Mouse (Mus musculus) G1E (cell line): ENCODE measurements around the gene Rrm2.

Experiments used
- CTCF ChIP-seq: IDR thresholded peaks from 2 replicates; pipeline ENCODE4 v1.5.1; 2012; ENCODE audit warnings: low read depth, low read length, inconsistent platforms, mixed read lengths
- GATA1 ChIP-seq: IDR thresholded peaks from 2 replicates; pipeline ENCODE4 v1.6.1; 2012; ENCODE audit warnings: borderline replicate concordance, low read length, inconsistent platforms, mixed read lengths
- GATA2 ChIP-seq: IDR thresholded peaks from 2 replicates; pipeline ENCODE4 v1.6.1; 2012; ENCODE audit warnings: low read depth, low read length, inconsistent platforms, borderline replicate concordance
- POLR2AphosphoS5 ChIP-seq: IDR thresholded peaks from 2 replicates; pipeline ENCODE4 v1.6.1; 2012; ENCODE audit warnings: low read depth, low read length, inconsistent platforms; ENCODE audit not compliant: insufficient replicate concordance
- TAL1 ChIP-seq: conservative IDR thresholded peaks from 2 replicates; pipeline ENCODE4 v1.6.1; 2012; ENCODE audit warnings: low read depth, low read length, inconsistent platforms, mixed read lengths

DNA sequence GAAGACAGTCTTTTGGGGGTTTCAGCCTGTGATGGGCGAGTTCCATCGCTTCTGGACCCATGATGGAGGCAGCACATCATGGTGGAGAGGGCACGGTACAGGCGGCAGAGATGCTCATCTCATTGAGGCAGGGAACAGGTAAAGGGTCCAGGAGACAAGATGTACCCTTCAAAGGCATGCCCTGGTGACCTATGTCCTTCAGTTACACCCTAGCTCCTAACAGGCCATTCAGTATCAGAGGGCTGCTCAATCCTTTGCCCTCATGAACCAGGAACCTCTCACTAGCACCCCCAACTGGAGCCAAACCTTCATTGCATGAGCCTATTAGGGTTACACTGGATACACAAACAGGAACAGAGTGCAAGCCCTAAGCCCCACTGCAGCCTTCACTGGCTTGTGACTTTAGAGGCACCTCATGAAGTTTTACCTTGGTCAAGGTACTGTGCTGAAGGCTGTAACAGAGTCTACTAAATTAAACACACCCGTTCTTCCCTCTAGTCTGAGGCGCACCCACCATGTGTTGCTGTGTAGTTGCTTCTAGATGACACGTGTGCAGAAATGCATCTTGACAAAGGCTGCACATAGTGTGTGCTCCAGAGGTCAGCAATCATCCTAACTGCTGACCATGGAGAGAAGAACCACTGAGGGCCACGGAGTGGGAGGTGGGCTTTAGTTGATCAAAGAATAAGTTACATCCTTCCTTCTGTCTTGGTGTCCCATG lies 10.4 kb upstream of the Rrm2 start:
- TF ChIP-seq CTCF, result peak; percentile 34; the same call in 1 of the 2 replicates
- no peak for TF ChIP-seq GATA1
- TF ChIP-seq GATA2, result no peak
- TF ChIP-seq TAL1, result no peak
- TF ChIP-seq POLR2AphosphoS5, result no peak
